Mouse (Mus musculus): ENCODE results near the gene Rpl11.

- TF ChIP-seq TAL1 (IDR thresholded peaks at IDR 0.05; ENCODE audit: low read length) (no peak), GATA1 (IDR thresholded peaks at IDR 0.05; ENCODE audit: low read length) (no peak)
Measured at GRCm38 (mm10) chr4:136069954-136070353, 16.7 kb upstream of the Rpl11 start.
